Mouse (Mus musculus): ENCODE measurements at regions not wholly inside any gene's neighbourhood (a gene's known extent, or its start where the extent isn't known, plus 50 kb on each side); places are given as distances from the start of the nearest gene placed in this dataset.
A peak's percentile ranks its signal among the peaks of the same experiment; 100 is the strongest.

DNA sequence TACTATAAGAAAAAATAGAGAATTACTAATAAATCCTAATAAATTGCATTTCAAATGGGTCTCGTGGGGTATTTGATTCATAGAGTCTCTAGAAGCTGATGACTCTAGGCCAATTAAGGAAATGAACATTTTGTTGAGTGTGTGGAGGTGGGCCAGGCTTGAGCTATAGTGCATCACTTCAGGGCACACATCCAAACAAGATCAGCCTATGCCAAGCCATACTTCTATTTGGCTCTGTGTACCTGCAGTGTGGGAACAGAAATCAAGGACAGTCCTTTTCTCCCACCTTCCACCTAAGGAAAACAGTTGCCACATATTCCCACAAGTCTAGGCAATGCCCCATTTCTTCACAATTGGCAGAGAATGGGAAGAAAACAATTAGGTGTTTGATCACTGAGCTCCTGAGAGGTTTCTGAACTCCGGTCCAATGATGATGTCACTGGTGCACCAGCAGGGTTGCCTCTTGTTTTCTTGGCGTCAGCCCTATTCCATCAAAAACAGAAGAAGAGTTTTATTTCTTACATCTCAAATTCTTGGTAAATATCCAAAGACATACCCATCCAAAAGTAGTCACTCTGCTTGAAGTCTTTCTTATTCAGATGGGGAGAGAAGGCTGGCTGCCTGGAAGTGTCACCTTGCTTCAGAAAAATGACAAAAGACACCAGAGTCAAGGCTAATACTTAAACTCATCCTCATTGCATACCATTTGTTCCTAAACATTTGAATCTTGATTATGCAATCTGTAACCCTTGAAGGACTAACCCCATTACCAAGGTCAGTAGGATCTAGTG is 2092.3 kb downstream of the 4930444P10Rik start:
- Histone ChIP-seq H3K4me1 (replicated peaks) (no peaks in the 10 kb centered on the region), H3K27me3 (no peaks in the 10 kb centered on the region), H3K27ac (replicated peaks) (no peak overlapping the region), H3K9ac (no peak overlapping the region), H3K4me2 (no peak overlapping the region), H3K9me3 (no peaks in the 10 kb centered on the region), H3K4me3 (no peak overlapping the region), H3K36me3 (no peaks in the 10 kb centered on the region)
- WGBS, result 71% methylated on average over 3 of the region's 3 CpGs
- no peak for ATAC-seq (ENCODE audit: low FRiP score, low read depth)

DNA sequence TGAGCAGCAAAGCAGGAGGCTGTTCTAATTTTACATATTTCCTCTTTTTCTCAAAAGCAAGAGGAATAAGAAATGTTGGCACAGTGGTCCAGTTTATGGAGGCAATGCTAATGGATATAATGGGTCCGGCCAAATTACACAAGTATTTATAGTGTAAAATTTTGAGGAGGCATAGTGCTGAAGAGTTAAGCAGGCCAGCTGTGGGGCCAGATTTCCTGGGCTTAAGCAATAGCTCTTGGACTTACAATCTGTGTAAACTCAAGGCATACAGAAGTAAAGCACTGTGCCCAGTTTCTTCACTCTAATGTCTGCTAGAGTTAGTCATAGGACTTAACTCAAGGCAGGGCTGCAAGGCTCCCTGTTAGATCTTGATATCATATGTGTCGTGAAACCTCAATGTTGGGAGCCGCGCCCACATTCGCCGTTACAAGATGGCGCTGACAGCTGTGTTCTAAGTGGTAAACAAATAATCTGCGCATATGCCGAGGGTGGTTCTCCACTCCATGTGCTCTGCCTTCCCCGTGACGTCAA is 2094.9 kb downstream of the 4930444P10Rik start:
- H3K27me3 ChIP-seq, result no peaks in the 10 kb centered on the region
- 98% methylated on average over 7 of the region's 11 CpGs for WGBS
- H3K4me3 ChIP-seq, result no peak overlapping the region
- H3K27ac ChIP-seq (replicated peaks), result no peak overlapping the region
- H3K4me2 ChIP-seq, result no peak overlapping the region
- no peaks in the 10 kb centered on the region for H3K9me3 ChIP-seq
- ATAC-seq (ENCODE audit: low FRiP score, low read depth), result no peak
- no peaks in the 10 kb centered on the region for H3K4me1 ChIP-seq (replicated peaks)
- no peak overlapping the region for H3K9ac ChIP-seq
- H3K36me3 ChIP-seq, result no peaks in the 10 kb centered on the region

DNA sequence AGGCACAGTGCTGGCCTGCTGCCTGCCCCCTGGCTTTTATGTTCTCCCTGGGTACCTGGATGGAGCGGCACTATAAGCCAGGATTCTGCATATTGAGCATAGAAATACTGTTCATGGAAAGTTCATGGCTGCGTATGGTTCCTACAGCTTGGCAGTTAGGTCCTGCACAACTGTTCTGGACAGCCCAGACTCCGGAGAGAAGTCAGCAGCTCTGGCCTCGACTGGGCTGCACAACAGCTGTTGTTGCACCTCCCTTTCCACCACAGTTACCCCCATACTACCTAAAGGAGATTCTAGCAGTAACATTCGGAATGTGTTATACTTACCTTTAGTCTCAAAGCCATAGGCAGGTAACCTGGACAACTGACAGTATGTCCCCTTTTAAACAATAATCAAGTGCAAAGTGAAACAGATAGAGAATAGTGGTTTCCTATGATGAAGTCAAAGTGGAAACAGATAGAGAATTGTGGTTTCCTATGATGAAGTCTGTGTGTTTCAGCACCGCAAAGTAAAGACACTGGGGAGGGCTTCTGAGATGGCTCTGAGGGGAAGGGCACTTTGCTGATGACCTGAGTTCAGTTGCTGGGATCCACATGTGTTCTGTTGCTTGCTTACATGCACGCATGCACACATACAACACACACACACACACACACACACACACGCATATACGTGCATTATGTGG is 2099.2 kb downstream of the 4930444P10Rik start:
- H3K27ac ChIP-seq (replicated peaks), result no peak overlapping the region
- H3K4me3 ChIP-seq, result no peak overlapping the region
- no peak overlapping the region for H3K9ac ChIP-seq
- H3K9me3 ChIP-seq, result no peaks in the 10 kb centered on the region
- H3K4me1 ChIP-seq (replicated peaks), result 0 out of 2 replicates have a peak, but pooled peaks cover 6% of the 10 kb centered on the region
- no peaks in the 10 kb centered on the region for H3K36me3 ChIP-seq
- H3K4me2 ChIP-seq, result no peak overlapping the region
- no peaks in the 10 kb centered on the region for H3K27me3 ChIP-seq
- WGBS, result 93% methylated on average over 9 of the region's 9 CpGs
- no peak for ATAC-seq (ENCODE audit: low FRiP score, low read depth)

- H3K27me3 ChIP-seq, result no peaks in the 10 kb centered on the region
- H3K9ac ChIP-seq, result no peak overlapping the region
- H3K9me3 ChIP-seq, result no peaks in the 10 kb centered on the region
- no peak overlapping the region for H3K27ac ChIP-seq (replicated peaks)
- no peaks in the 10 kb centered on the region for H3K36me3 ChIP-seq
- H3K4me1 ChIP-seq (replicated peaks), result 0 out of 2 replicates have a peak, but pooled peaks cover 6% of the 10 kb centered on the region
- WGBS, result 29% methylated on average over 9 of the region's 9 CpGs
- H3K4me2 ChIP-seq, result no peak overlapping the region
- H3K4me3 ChIP-seq, result no peak overlapping the region
- ATAC-seq (ENCODE audit: low FRiP score, low read depth), result peak; percentile 72
Observed at GRCm38 (mm10) chr1:13992978-13993377, 2100.1 kb downstream of the 4930444P10Rik start.

- no peak for ATAC-seq (ENCODE audit: low FRiP score, low read depth)
- Histone ChIP-seq H3K27me3 (no peaks in the 10 kb centered on the region), H3K4me3 (no peak overlapping the region), H3K27ac (replicated peaks) (no peak overlapping the region), H3K9me3 (no peaks in the 10 kb centered on the region), H3K36me3 (no peaks in the 10 kb centered on the region), H3K9ac (no peak overlapping the region), H3K4me1 (replicated peaks) (0 out of 2 replicates have a peak, but pooled peaks cover 6% of the 10 kb centered on the region), H3K4me2 (no peak overlapping the region)
- 77% methylated on average over 3 of the region's 3 CpGs for WGBS
Observed at GRCm38 (mm10) chr1:13989360-13989759, 2103.8 kb downstream of the 4930444P10Rik start.

- Histone ChIP-seq H3K9me3 (no peaks in the 10 kb centered on the region), H3K4me1 (replicated peaks) (no peaks in the 10 kb centered on the region), H3K4me3 (no peak overlapping the region), H3K9ac (no peak overlapping the region), H3K36me3 (no peaks in the 10 kb centered on the region), H3K27ac (replicated peaks) (no peak overlapping the region), H3K27me3 (no peaks in the 10 kb centered on the region), H3K4me2 (no peak overlapping the region)
- no peak for ATAC-seq (ENCODE audit: low FRiP score, low read depth)
- WGBS, result 96% methylated on average over 2 of the region's 2 CpGs
Observed at GRCm38 (mm10) chr1:13984833-13985232, 2108.3 kb downstream of the 4930444P10Rik start.

GRCm38 (mm10) chr1:13980273-13980672 is 2112.9 kb downstream of the 4930444P10Rik start:
- no peak overlapping the region for H3K4me3 ChIP-seq
- no peak overlapping the region for H3K9ac ChIP-seq
- no peaks in the 10 kb centered on the region for H3K27me3 ChIP-seq
- no peaks in the 10 kb centered on the region for H3K9me3 ChIP-seq
- no peak overlapping the region for H3K27ac ChIP-seq (replicated peaks)
- H3K4me2 ChIP-seq, result no peak overlapping the region
- no peaks in the 10 kb centered on the region for H3K4me1 ChIP-seq (replicated peaks)
- no peak for ATAC-seq (ENCODE audit: low FRiP score, low read depth)
- 86% methylated on average over 6 of the region's 6 CpGs for WGBS
- H3K36me3 ChIP-seq, result no peaks in the 10 kb centered on the region

GRCm38 (mm10) chr1:13978640-13979039 is 2114.5 kb downstream of the 4930444P10Rik start:
- H3K4me1 ChIP-seq (replicated peaks), result no peaks in the 10 kb centered on the region
- H3K27ac ChIP-seq (replicated peaks), result no peak overlapping the region
- 85% methylated on average over 3 of the region's 3 CpGs for WGBS
- no peaks in the 10 kb centered on the region for H3K9me3 ChIP-seq
- no peak overlapping the region for H3K4me3 ChIP-seq
- ATAC-seq (ENCODE audit: low FRiP score, low read depth), result no peak
- H3K27me3 ChIP-seq, result no peaks in the 10 kb centered on the region
- H3K4me2 ChIP-seq, result no peak overlapping the region
- no peak overlapping the region for H3K9ac ChIP-seq
- H3K36me3 ChIP-seq, result no peaks in the 10 kb centered on the region

- Histone ChIP-seq H3K27me3 (no peaks in the 10 kb centered on the region), H3K4me1 (replicated peaks) (no peaks in the 10 kb centered on the region), H3K9ac (no peak overlapping the region), H3K36me3 (no peaks in the 10 kb centered on the region), H3K4me3 (no peak overlapping the region), H3K27ac (replicated peaks) (no peak overlapping the region), H3K4me2 (no peak overlapping the region), H3K9me3 (no peaks in the 10 kb centered on the region)
- 89% methylated on average over 1 of the region's 1 CpGs for WGBS
- ATAC-seq (ENCODE audit: low FRiP score, low read depth), result no peak
Observed at GRCm38 (mm10) chr1:13977207-13977606, 2115.9 kb downstream of the 4930444P10Rik start.

DNA sequence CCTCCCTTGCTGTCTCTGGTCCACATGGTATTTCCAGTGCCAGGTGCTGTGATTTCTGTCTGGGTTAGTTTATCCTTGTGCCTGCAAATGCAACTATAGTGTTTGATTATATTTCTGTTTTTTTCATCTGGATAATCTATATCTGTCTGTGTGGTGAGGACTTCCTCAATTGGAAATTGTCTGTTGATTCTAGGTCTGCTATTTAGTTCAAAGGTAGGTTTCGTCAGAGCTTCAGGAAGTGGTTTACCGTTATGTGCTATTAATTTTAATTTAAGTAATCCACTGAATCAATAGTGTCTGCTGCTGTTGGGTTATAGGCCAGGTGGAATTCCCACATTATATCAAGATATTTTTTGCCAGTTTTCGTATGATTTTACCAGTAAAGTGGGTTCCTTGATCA is 2143.9 kb downstream of the 4930444P10Rik start:
- H3K27ac ChIP-seq (replicated peaks), result no peak overlapping the region
- no peaks in the 10 kb centered on the region for H3K4me1 ChIP-seq (replicated peaks)
- H3K9ac ChIP-seq, result no peak overlapping the region
- no peaks in the 10 kb centered on the region for H3K36me3 ChIP-seq
- H3K9me3 ChIP-seq, result no peaks in the 10 kb centered on the region
- H3K4me2 ChIP-seq, result no peak overlapping the region
- ATAC-seq (ENCODE audit: low FRiP score, low read depth), result no peak
- 94% methylated on average over 3 of the region's 3 CpGs for WGBS
- no peak overlapping the region for H3K4me3 ChIP-seq
- no peaks in the 10 kb centered on the region for H3K27me3 ChIP-seq

- Histone ChIP-seq H3K36me3 (no peaks in the 10 kb centered on the region), H3K9me3 (peaks cover 3% of the 10 kb centered on the region; the same call in 1 of the 2 replicates), H3K27me3 (no peaks in the 10 kb centered on the region), H3K4me2 (no peak overlapping the region), H3K27ac (replicated peaks) (no peak overlapping the region), H3K4me1 (replicated peaks) (no peaks in the 10 kb centered on the region), H3K9ac (no peak overlapping the region), H3K4me3 (no peak overlapping the region)
- no peak for ATAC-seq (ENCODE audit: low FRiP score, low read depth)
- 93% methylated on average over 3 of the region's 3 CpGs for WGBS
Observed at GRCm38 (mm10) chr1:13941351-13941750, 2151.8 kb downstream of the 4930444P10Rik start.

- H3K4me1 ChIP-seq (replicated peaks), result no peaks in the 10 kb centered on the region
- no peaks in the 10 kb centered on the region for H3K27me3 ChIP-seq
- no peak overlapping the region for H3K9ac ChIP-seq
- H3K9me3 ChIP-seq, result peaks cover 3% of the 10 kb centered on the region; the same call in 1 of the 2 replicates
- ATAC-seq (ENCODE audit: low FRiP score, low read depth), result no peak
- H3K36me3 ChIP-seq, result no peaks in the 10 kb centered on the region
- no peak overlapping the region for H3K27ac ChIP-seq (replicated peaks)
- H3K4me2 ChIP-seq, result no peak overlapping the region
- no peak overlapping the region for H3K4me3 ChIP-seq
Observed at GRCm38 (mm10) chr1:13938344-13938743, 2154.8 kb downstream of the 4930444P10Rik start.

All from hindbrain, embryonic 15.5 days (tissue).